Mouse (Mus musculus) cerebellum, adult 2 months (tissue): Measurements from ENCODE around the gene Myof. TPM values are rescaled to one million over a fixed set of nuclear protein-coding genes. Genes with fewer than 3 reads are reported as not detected.

ENCODE experiments used
- DNase-seq, 2 experiments: peaks; one replicate each; pipeline ENCODE4 v3.0.0; 2021
- H3K27ac ChIP-seq: fragments of 200-500 bp; 2 replicates; pipeline ENCODE4 v1.5.1; 2012; ENCODE audit warnings: low read length, control low read depth, inconsistent platforms; ENCODE audit not compliant: insufficient read depth
- H3K27me3 ChIP-seq: fragments of 200-500 bp; 2 replicates; pipeline ENCODE4 v1.6.1; 2012; ENCODE audit warnings: inconsistent platforms, mild to moderate bottlenecking, low read length, moderate library complexity; ENCODE audit not compliant: control insufficient read depth, insufficient read depth
- H3K4me1 ChIP-seq: fragments of 200-500 bp; 2 replicates; pipeline ENCODE4 v1.6.1; 2011; ENCODE audit warnings: low read length; ENCODE audit not compliant: control insufficient read depth, insufficient read depth
- H3K4me3 ChIP-seq: fragments of 200-500 bp; replicated peaks from 2 replicates; pipeline ENCODE3; 2011; ENCODE audit warnings: mild to moderate bottlenecking, low read depth, low read length, control low read depth; ENCODE audit not compliant: insufficient read depth
- CTCF ChIP-seq: fragments of 200-500 bp; IDR thresholded peaks from 2 replicates; pipeline ENCODE4 v1.5.1; 2011; ENCODE audit warnings: low read depth, mild to moderate bottlenecking, control low read depth, low read length, moderate library complexity, borderline replicate concordance; ENCODE audit not compliant: insufficient read depth
- POLR2A ChIP-seq: fragments of 200-500 bp; IDR thresholded peaks from 2 replicates; pipeline ENCODE4 v1.6.1; 2011; ENCODE audit warnings: low read length, control low read depth, borderline replicate concordance; ENCODE audit not compliant: insufficient read depth
- WGBS: fragments of 180-500 bp; shearing (Covaris S2); methylation state at CpG from one replicate; pipeline ENCODE4 v1.1.7; 2018; 5-methylcytosine and 5-hydroxymethylcytosine counted together
- polyA plus RNA-seq: library from polyadenylated mRNA; depleted of rRNA; stranded (reverse); fragments of >200 nt; gene quantifications from 2 replicates; pipeline ENCODE4 v1.2.3, GENCODE M21; 2012

Myof gene
- polyA plus RNA-seq, 1 experiment = 2.1 TPM

GRCm38 (mm10) chr19:37954772-37955171, 88.6 kb downstream of the Myof start:
- H3K27me3 ChIP-seq = no peaks in the 10 kb centered on the region
- TF ChIP-seq CTCF (no peak), POLR2A (no peak)

GRCm38 (mm10) chr19:37954236-37954635, 89.1 kb downstream of the Myof start:
- no peak overlapping the region for H3K27ac ChIP-seq
- TF ChIP-seq POLR2A (no peak), CTCF (no peak)
- no peaks in the 10 kb centered on the region for H3K4me1 ChIP-seq
- H3K4me3 ChIP-seq = no peak overlapping the region
- 74% methylated on average over 8 of the region's 8 CpGs for WGBS
- H3K27me3 ChIP-seq = no peaks in the 10 kb centered on the region
- no peak for DNase-seq

More at GRCm38 (mm10) chr19:37954772-37955171, 88.6 kb downstream of the Myof start:
- no peak overlapping the region for H3K27ac ChIP-seq
- no peak for DNase-seq
- WGBS = 72% methylated on average over 5 of the region's 5 CpGs
- H3K4me1 ChIP-seq = no peaks in the 10 kb centered on the region
- no peak overlapping the region for H3K4me3 ChIP-seq

DNA sequence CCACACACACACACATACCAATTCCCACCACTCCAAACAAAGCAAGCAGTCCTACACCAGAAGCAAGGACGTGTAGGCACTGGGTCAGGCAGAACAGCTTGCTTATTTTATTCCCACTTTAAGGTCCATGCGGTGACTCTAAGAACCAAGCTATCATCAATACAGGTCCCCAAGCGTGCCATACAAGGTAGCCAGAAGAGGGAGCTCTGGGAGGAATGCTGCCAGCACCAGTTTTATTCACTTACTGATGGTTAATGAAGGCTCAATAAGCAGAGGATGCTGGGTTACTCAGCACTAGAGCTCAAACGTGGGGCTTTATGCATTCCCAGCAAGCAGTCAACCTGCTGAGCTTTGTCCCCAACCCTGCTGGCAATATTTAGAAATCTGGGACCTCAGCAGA, 96.7 kb downstream of the Myof start:
- TF ChIP-seq POLR2A (no peak), CTCF (no peak)
- Histone ChIP-seq H3K4me3 (no peak overlapping the region), H3K4me1 (no peaks in the 10 kb centered on the region), H3K27ac (no peak overlapping the region), H3K27me3 (no peaks in the 10 kb centered on the region; the same call in 1 of the 2 replicates)
- DNase-seq = no peak
- WGBS = 24% methylated on average over 4 of the region's 4 CpGs

DNA sequence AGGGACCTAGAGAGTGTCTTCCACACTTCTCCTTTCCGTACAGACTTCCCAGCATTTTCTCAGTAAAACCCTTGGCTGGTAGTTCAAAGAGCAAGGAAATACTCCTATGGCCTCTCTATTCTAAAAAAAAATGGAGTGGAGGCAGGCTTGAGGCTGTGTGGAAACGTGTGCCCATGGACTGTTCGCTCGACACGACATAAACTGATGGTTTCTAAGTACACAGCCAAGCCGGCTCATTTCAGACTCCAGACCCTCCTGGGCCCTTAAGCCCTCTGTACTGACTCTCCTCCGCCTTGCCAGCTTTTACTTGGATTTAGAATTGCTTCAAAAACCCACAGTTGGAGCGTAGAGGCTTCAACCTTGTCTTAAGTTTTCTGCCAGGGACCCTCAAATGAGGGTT, 97.3 kb downstream of the Myof start:
- no peak for DNase-seq
- Histone ChIP-seq H3K4me3 (no peak overlapping the region), H3K27me3 (no peaks in the 10 kb centered on the region; the same call in 1 of the 2 replicates), H3K4me1 (no peaks in the 10 kb centered on the region), H3K27ac (no peak overlapping the region)
- WGBS = 65% methylated on average over 8 of the region's 8 CpGs
- TF ChIP-seq POLR2A = no peak
- no peak for TF ChIP-seq CTCF

DNA sequence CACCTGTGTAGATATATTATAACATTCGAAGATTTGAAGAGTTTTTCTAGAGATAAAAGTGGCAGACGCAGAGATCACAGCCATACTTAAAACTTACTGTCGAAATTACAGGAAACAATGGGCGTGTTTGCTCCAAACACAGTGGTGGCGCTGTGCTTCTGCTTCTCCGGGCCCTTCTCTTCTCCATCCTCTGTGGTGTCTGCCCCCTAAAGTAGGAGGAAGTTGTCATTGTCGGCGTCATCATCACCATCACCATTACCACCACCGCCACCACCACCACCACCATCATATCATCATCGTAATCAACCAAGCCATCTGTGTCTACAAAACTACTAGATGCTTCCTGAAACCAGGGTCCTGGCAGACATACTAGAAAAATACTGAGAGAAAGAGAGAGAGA, 104.2 kb downstream of the Myof start:
- Histone ChIP-seq H3K27ac (no peak overlapping the region), H3K4me1 (no peaks in the 10 kb centered on the region), H3K27me3 (no peaks in the 10 kb centered on the region), H3K4me3 (no peak overlapping the region)
- WGBS = 86% methylated on average over 10 of the region's 10 CpGs
- DNase-seq = no peak
- TF ChIP-seq CTCF (no peak), POLR2A (no peak)

GRCm38 (mm10) chr19:37937092-37937491, 106.3 kb downstream of the Myof start:
- DNase-seq = no peak
- TF ChIP-seq POLR2A (no peak), CTCF (no peak)
- no peaks in the 10 kb centered on the region for H3K4me1 ChIP-seq
- no peak overlapping the region for H3K27ac ChIP-seq
- no peaks in the 10 kb centered on the region for H3K27me3 ChIP-seq
- H3K4me3 ChIP-seq = no peak overlapping the region

DNA sequence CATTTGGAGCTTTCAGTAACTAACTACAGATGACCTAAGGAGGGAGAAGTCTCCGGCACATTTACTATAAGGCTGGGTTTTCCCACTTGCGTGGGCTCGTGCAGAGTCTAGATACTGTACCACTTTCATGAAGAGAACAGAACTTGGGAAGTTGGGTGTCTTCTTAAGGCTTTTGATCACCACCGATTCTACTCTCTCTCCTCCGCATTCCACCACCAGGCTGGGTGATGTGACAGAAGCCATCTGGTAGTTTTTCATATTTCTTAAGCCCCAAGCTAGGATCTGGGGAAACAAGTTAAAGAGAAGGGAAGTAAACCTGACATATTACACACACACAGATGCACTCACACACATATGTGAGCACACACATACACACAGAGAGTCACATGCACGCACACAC, 108.7 kb downstream of the Myof start:
- H3K27me3 ChIP-seq = no peaks in the 10 kb centered on the region
- TF ChIP-seq CTCF = no peak
- TF ChIP-seq POLR2A = no peak
- no peaks in the 10 kb centered on the region for H3K4me1 ChIP-seq
- no peak for DNase-seq
- H3K27ac ChIP-seq = no peak overlapping the region
- no peak overlapping the region for H3K4me3 ChIP-seq
- WGBS = 97% methylated on average over 6 of the region's 6 CpGs

DNA sequence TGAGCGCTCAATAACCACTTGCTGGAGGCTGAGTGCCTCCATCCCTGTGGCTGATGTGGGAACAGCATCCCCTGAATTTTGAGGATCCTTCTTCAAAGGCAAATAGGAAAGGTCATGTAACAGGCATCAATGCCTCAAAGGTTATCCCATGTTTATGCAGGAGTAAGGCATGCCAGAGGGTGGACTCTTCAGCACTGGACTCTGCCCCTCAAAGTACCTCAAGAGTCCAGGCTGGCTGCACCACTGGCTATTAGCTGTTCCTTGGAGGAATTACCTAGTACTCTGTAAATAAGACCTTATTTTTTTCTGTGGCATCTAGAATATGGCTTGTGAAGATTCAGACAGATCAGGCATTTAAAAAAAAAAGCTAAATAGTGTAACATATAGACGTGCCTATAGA, 111.2 kb downstream of the Myof start:
- Histone ChIP-seq H3K27me3 (no peaks in the 10 kb centered on the region), H3K4me3 (no peak overlapping the region), H3K4me1 (no peaks in the 10 kb centered on the region), H3K27ac (no peak overlapping the region)
- WGBS = 94% methylated on average over 2 of the region's 2 CpGs
- TF ChIP-seq CTCF = no peak
- TF ChIP-seq POLR2A = no peak
- DNase-seq = no peak
